Comparison of ENCODE assay signal across 8 mouse cellular contexts in genomic region chr4:58986540-58987190, GRCm38 (mm10). TPM values are rescaled to one million over a fixed set of nuclear protein-coding genes. Genes with fewer than 3 reads are reported as not detected.
DNase-seq lines count a peak whose midpoint lies in the region; ATAC-seq and TF ChIP-seq lines count a peak whose summit lies in the region.

Gene Ptgr1 (minus strand): TSS chr4:58987119.

- TF ChIP-seq POLR2A in testis, adult 2 months (IDR thresholded peaks at IDR 0.05; ENCODE audit: control insufficient read depth, low read depth, low read length) = peak; percentile 29; the same call in 1 of the 2 replicates

- no peak within 1 kb of the TSS for H3K27ac ChIP-seq in brown adipose tissue, adult 24 weeks (replicated peaks; ENCODE audit: low read depth, low read length)
- H3K27ac ChIP-seq in forebrain, embryonic 11.5 days (ENCODE audit: low read depth, low read length) = no peak within 1 kb of the TSS
- H3K27ac ChIP-seq in heart, embryonic 16.5 days (ENCODE audit: low read length) = peak within 1 kb of the TSS; percentile 33
- H3K27ac ChIP-seq in liver, embryonic 15.5 days (replicated peaks) = peak within 1 kb of the TSS; percentile 10; the same call in 1 of the 2 replicates
- no peak within 1 kb of the TSS for H3K27ac ChIP-seq in neural tube, embryonic 12.5 days
- H3K27ac ChIP-seq in testis, adult 2 months (ENCODE audit: control insufficient read depth, insufficient read depth, low read depth, low read length) = peak within 1 kb of the TSS; percentile 73

- H3K4me1 ChIP-seq in brown adipose tissue, adult 24 weeks (ENCODE audit: control insufficient read depth, insufficient read depth, insufficient read length, low read length) = no peaks in the 10 kb centered on the region; the same call in 1 of the 2 replicates
- H3K4me1 ChIP-seq in forebrain, embryonic 11.5 days (replicated peaks; ENCODE audit: control insufficient read depth, insufficient read depth, low read length) = peaks cover 4% of the 10 kb centered on the region; the same call in 1 of the 2 replicates
- peaks cover 3% of the 10 kb centered on the region for H3K4me1 ChIP-seq in heart, embryonic 16.5 days (ENCODE audit: control insufficient read depth, insufficient read depth, low read length)
- H3K4me1 ChIP-seq in liver, embryonic 15.5 days (replicated peaks) = peaks cover 59% of the 10 kb centered on the region
- H3K4me1 ChIP-seq in neural tube, embryonic 12.5 days = no peaks in the 10 kb centered on the region
- peaks cover 8% of the 10 kb centered on the region for H3K4me1 ChIP-seq in testis, adult 2 months (ENCODE audit: control insufficient read depth, insufficient read depth, low read length)

- 1% methylated on average over 28 of the region's 28 CpGs for WGBS in forebrain, embryonic 11.5 days
- 2% methylated on average over 28 of the region's 28 CpGs for WGBS in heart, embryonic 16.5 days
- WGBS in liver, embryonic 15.5 days (ENCODE audit: insufficient replicate concordance) = 2% methylated on average over 28 of the region's 28 CpGs
- 2% methylated on average over 28 of the region's 28 CpGs for WGBS in neural tube, embryonic 12.5 days

- H3K4me2 ChIP-seq in forebrain, embryonic 11.5 days (ENCODE audit: low read depth, low read length, severe bottlenecking) = peak within 1 kb of the TSS; percentile 76
- H3K4me2 ChIP-seq in heart, embryonic 16.5 days (ENCODE audit: low read depth, low read length) = peak within 1 kb of the TSS; percentile 87
- peak within 1 kb of the TSS; percentile 86 for H3K4me2 ChIP-seq in liver, embryonic 15.5 days
- H3K4me2 ChIP-seq in neural tube, embryonic 12.5 days (replicated peaks) = peak within 1 kb of the TSS; percentile 76

- H3K36me3 ChIP-seq in forebrain, embryonic 11.5 days (ENCODE audit: control insufficient read depth, insufficient read depth, low read length) = no peaks in the 10 kb centered on the region
- no peaks in the 10 kb centered on the region for H3K36me3 ChIP-seq in heart, embryonic 16.5 days (ENCODE audit: control insufficient read depth, insufficient read depth)
- no peaks in the 10 kb centered on the region for H3K36me3 ChIP-seq in liver, embryonic 15.5 days (replicated peaks)
- no peaks in the 10 kb centered on the region for H3K36me3 ChIP-seq in neural tube, embryonic 12.5 days
- H3K36me3 ChIP-seq in testis, adult 2 months (ENCODE audit: control insufficient read depth, insufficient read depth, low read length) = no peaks in the 10 kb centered on the region

- H3K4me3 ChIP-seq in brown adipose tissue, adult 24 weeks (ENCODE audit: insufficient read depth, low read depth, low read length) = peak within 1 kb of the TSS; percentile 74
- H3K4me3 ChIP-seq in forebrain, embryonic 11.5 days (ENCODE audit: low read depth, low read length) = peak within 1 kb of the TSS; percentile 58
- H3K4me3 ChIP-seq in heart, embryonic 16.5 days (ENCODE audit: low read length) = peak within 1 kb of the TSS; percentile 83
- peak within 1 kb of the TSS; percentile 67 for H3K4me3 ChIP-seq in liver, embryonic 15.5 days (replicated peaks)
- H3K4me3 ChIP-seq in neural tube, embryonic 12.5 days = peak within 1 kb of the TSS; percentile 43
- H3K4me3 ChIP-seq in testis, adult 2 months (ENCODE audit: control insufficient read depth, low read depth, low read length) = peak within 1 kb of the TSS; percentile 89

- no peaks in the 10 kb centered on the region for H3K9me3 ChIP-seq in forebrain, embryonic 11.5 days (ENCODE audit: control insufficient read depth, low read length)
- H3K9me3 ChIP-seq in heart, embryonic 16.5 days (replicated peaks; ENCODE audit: control insufficient read depth, low read length) = no peaks in the 10 kb centered on the region
- no peaks in the 10 kb centered on the region for H3K9me3 ChIP-seq in liver, embryonic 15.5 days (replicated peaks)
- no peaks in the 10 kb centered on the region for H3K9me3 ChIP-seq in neural tube, embryonic 12.5 days

- H3K27me3 ChIP-seq in forebrain, embryonic 11.5 days (ENCODE audit: control insufficient read depth, insufficient read depth, low read length) = no peaks in the 10 kb centered on the region
- H3K27me3 ChIP-seq in heart, embryonic 16.5 days (ENCODE audit: control insufficient read depth, insufficient read depth, low read length) = peaks cover 2% of the 10 kb centered on the region; the same call in 1 of the 2 replicates
- no peaks in the 10 kb centered on the region for H3K27me3 ChIP-seq in liver, embryonic 15.5 days
- no peaks in the 10 kb centered on the region for H3K27me3 ChIP-seq in neural tube, embryonic 12.5 days (replicated peaks)
- H3K27me3 ChIP-seq in testis, adult 2 months (ENCODE audit: control insufficient read depth, insufficient read depth, low read length) = no peaks in the 10 kb centered on the region

- TF ChIP-seq CTCF in testis, adult 2 months (IDR thresholded peaks at IDR 0.05; ENCODE audit: control insufficient read depth, insufficient read depth, insufficient replicate concordance, low read depth, low read length) = no peak

- peak; percentile 91 for DNase-seq in forebrain, embryonic 11.5 days (ENCODE audit: low spot score)
- peak; percentile 92 to 93 for DNase-seq in kidney, postnatal 36 days

- ATAC-seq in CD4-positive, CD25-positive, alpha-beta regulatory T cell, adult 4 months = peak; percentile 38
- peak; percentile 67 for ATAC-seq in forebrain, embryonic 11.5 days (replicated peaks; ENCODE audit: low FRiP score)
- peak; percentile 72 for ATAC-seq in heart, embryonic 16.5 days (replicated peaks; ENCODE audit: extremely low read depth, insufficient read depth, low FRiP score)
- ATAC-seq in liver, embryonic 15.5 days (ENCODE audit: insufficient read depth) = peak; percentile 67
- peak; percentile 81 for ATAC-seq in neural tube, embryonic 12.5 days (ENCODE audit: low FRiP score, low read depth)

- H3K9ac ChIP-seq in forebrain, embryonic 11.5 days (ENCODE audit: low read length) = peak within 1 kb of the TSS; percentile 64
- H3K9ac ChIP-seq in heart, embryonic 16.5 days (ENCODE audit: low read length) = peak within 1 kb of the TSS; percentile 78
- H3K9ac ChIP-seq in liver, embryonic 15.5 days = peak within 1 kb of the TSS; percentile 60
- H3K9ac ChIP-seq in neural tube, embryonic 12.5 days = peak within 1 kb of the TSS; percentile 48; the same call in 1 of the 2 replicates

RNA-seq across cellular contexts. Expression of gene Ptgr1, which starts in this region (rescaled TPM):
- under 1 TPM; 0.19 to 0.70 TPM for polyA plus RNA-seq in CD4-positive, CD25-positive, alpha-beta regulatory T cell, adult 4 months (2017; shearing (Covaris generic))
- polyA plus RNA-seq in brown adipose tissue, adult 24 weeks (2012; ENCODE audit: insufficient read depth, insufficient read length, missing spikeins) = 3.4 and 5.9 TPM in 2 replicates
- polyA plus RNA-seq in forebrain, embryonic 11.5 days (2014; fragmentation: Nextera tagmentation; extraction: Ambion mirVana) = 16.6 and 16.8 TPM in 2 replicates
- 14.5 and 16.1 TPM in 2 replicates for polyA plus RNA-seq in heart, embryonic 16.5 days (2015; fragmentation: Nextera tagmentation; extraction: Ambion mirVana)
- 12.4 and 15.1 TPM in 2 replicates for polyA plus RNA-seq in liver, embryonic 15.5 days (2015; fragmentation: Nextera tagmentation; extraction: Ambion mirVana)
- 10.8 and 12.1 TPM in 2 replicates for polyA plus RNA-seq in neural tube, embryonic 12.5 days (2016; fragmentation: Nextera tagmentation; extraction: Ambion mirVana)
- 8.5 and 12.0 TPM in 2 replicates for polyA plus RNA-seq in testis, adult 2 months (2012; rRNA removed)

Comparison
In these comparisons a context has a peak if more than half of its experiments do, and no peak if none do; other contexts are left out.
1. Peak in ATAC-seq in CD4-positive, CD25-positive, alpha-beta regulatory T cell, adult 4 months; RNA of the gene not detected or under 1 TPM.
2. H3K27ac ChIP-seq: peak in heart, embryonic 16.5 days (single experiment), liver, embryonic 15.5 days (single experiment) and testis, adult 2 months (single experiment); none in brown adipose tissue, adult 24 weeks (single experiment), forebrain, embryonic 11.5 days (single experiment) and neural tube, embryonic 12.5 days (single experiment).
3. Peak in every context shown above with its lines, with median percentiles within 50 percentile points of each other: ATAC-seq, H3K4me3 ChIP-seq, H3K4me2 ChIP-seq and H3K9ac ChIP-seq.